Mouse (Mus musculus) liver, adult (tissue): Measurements from ENCODE around the gene Olfr711.

Experiments
- GATA4 ChIP-seq: IDR thresholded peaks from 2 replicates; pipeline ENCODE4 v1.6.1; 2014; ENCODE audit warnings: mild to moderate bottlenecking, low read length; ENCODE audit not compliant: insufficient replicate concordance

Olfr711 gene

DNA sequence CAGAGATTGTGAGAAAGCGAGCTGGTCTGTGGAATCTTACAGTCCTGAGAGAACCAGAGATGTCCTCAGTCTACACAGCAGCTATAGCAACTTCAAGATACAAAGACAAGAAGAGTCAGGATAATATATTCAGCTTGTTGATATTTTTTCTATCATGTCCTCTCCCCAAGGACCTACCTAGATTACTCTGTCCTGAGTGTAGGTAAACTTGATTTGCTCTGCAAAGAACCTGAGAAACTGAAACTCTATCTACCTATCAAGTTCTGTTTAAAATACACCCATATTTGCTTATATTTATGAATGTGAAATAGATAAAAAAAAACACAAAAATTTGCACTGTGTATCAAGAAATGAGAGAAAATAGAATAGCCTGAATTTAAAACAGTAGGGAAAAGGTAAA is at the start of gene Olfr711:
Gene Olfr711, minus strand, starts transcription at position 101 of the 400 bp plus-strand sequence.
- TF ChIP-seq GATA4: no peak

DNA sequence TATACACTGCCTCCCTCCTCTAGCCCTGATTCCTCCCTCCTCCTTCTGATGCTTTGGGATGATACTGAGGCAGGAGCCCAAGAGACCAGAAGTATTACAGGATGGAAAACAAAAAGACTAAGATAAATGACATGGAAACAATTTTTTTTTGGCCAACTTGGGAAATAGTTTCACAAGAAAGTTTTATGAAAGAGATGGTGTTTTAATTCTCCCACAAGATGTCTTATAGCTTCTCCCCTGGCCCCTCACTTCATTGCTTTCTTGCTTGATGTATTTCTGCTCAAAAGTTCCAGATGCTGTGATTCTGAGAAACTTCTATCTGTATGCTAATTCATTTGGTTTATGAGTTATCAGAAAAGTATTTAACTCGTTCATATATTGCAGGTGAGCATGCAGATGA is 30.7 kb upstream of the Olfr711 start, which contains the start of gene Olfr2:
Gene Olfr2, minus strand, starts transcription at position 101 of the 400 bp plus-strand sequence.
- no peak for TF ChIP-seq GATA4

DNA sequence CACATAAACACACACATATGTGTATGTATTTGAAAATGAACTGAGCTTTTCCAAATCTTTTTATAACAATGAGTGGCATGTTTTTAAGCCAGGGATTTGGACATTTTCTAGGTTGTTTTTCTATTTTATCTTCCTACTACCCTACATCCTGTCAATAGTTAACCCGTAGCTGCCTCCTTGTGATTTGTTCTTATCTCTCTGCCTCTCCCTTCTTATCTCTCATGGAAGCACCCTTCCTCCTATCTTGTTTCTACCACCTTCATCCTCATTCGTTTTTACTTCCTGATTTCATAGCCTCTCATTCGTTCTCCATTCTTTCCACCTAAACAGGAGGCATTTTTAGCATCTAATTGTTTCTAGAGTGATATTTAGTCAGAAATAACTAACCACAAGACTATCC is 28.9 kb upstream of the Olfr711 start:
- no peak for TF ChIP-seq GATA4

GRCm38 (mm10) chr7:107000798-107001197 is 25.5 kb upstream of the Olfr711 start:
- TF ChIP-seq GATA4: no peak

- TF ChIP-seq GATA4: no peak
These were observed 10.0 kb upstream of the Olfr711 start for GRCm38 (mm10) chr7:106985236-106985635.

DNA sequence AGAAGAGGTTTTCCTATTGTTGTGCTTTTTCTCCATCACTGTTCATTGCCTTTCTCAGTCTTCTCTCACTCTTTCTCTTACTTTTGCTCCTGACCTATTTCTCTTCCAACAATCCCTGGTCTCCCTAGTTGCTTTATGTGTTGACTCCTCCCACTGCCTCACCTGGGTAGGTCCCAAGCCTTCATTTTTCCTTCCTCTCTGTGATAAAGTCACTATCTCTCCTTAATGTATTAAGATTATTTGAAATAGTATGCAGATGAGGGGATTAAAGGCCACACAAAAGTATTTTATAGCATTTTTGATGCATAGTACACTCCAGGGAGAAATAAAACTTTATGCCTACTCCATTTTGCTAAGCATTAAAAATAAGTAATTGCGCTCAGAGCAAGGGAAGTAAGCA is 11.4 kb downstream of the Olfr711 start, which contains the start of gene Olfr6:
Gene Olfr6, minus strand, starts transcription at position 101 of the 400 bp plus-strand sequence.
- no peak for TF ChIP-seq GATA4

DNA sequence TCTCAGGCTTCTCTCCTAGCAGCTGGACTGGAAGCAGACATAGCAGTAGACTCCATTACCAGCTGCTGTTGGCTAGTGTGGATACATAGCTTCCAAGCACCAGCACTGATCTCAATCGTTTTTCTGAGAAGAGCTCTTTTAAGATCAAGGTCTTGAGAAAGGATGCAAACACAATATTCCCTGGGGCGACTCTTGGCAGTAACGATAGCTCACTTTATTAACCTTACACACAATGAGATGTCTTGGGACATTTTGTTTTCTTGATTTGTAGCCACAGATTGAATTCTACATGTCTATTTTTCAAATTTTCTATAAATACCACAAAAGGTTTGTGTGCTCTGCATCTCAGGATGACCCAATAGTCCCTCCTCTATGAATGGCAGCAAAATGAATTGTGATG is 27.0 kb downstream of the Olfr711 start, which contains the start of gene Olfr710:
Gene Olfr710, minus strand, starts transcription at position 101 of the 400 bp plus-strand sequence.
- TF ChIP-seq GATA4: no peak

DNA sequence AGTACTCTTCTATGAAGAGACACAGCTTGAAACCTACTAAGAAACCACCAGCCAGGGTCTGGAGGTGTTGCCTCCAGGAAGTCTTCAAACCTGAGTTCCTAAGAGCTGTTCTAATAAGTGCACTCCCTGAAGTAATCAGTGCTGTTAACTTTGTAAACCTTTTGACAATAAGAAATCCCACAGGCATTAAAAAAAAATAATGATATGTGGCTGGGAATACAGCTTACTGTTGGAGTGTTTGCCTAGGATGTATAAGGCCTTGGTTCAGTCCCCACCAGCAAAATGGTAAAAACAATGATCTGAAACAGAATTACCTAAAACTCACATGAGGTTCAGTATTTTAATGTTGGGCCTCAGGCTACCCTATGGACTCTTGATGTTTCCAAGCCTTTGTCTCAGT is 43.1 kb downstream of the Olfr711 start, which contains the start of gene Olfr709-ps1:
Gene Olfr709-ps1, minus strand, starts transcription at position 101 of the 400 bp plus-strand sequence.
- TF ChIP-seq GATA4: no peak
